Mouse (Mus musculus) frontal cortex, postnatal 10 days (tissue): ENCODE data around the gene Gas2l1.

ENCODE experiments used
- DNase-seq, 2 experiments: peaks; one replicate each; pipeline ENCODE4 v3.0.0; 2022; ENCODE audit warnings: low spot score in 2 of 2, mixed read lengths in 1 of 2

Gas2l1 gene

GRCm38 (mm10) chr11:5064282-5065055 is 658 bp downstream of the Gas2l1 start:
- DNase-seq: no peak

- DNase-seq: no peak
Observed at GRCm38 (mm10) chr11:5063561-5064281, 1.4 kb downstream of the Gas2l1 start.

GRCm38 (mm10) chr11:5062860-5063505 is 2.1 kb downstream of the Gas2l1 start:
- DNase-seq: no peak

- DNase-seq: peak in 1 of 2 experiments; percentile 53
Observed at GRCm38 (mm10) chr11:5062326-5062725, 2.8 kb downstream of the Gas2l1 start.

- DNase-seq: peak; percentile 90
Observed at GRCm38 (mm10) chr11:5061413-5062139, 3.6 kb downstream of the Gas2l1 start.

GRCm38 (mm10) chr11:5060756-5061412 is 4.2 kb downstream of the Gas2l1 start:
- DNase-seq: peak in 1 of 2 experiments; percentile 33

- peak; percentile 44 to 59 for DNase-seq
Observed at GRCm38 (mm10) chr11:5059704-5060156, 5.4 kb downstream of the Gas2l1 start.

GRCm38 (mm10) chr11:5059230-5059629 is 5.9 kb downstream of the Gas2l1 start:
- no peak for DNase-seq

- DNase-seq: no peak
Observed at GRCm38 (mm10) chr11:5058783-5059182, 6.3 kb downstream of the Gas2l1 start.

GRCm38 (mm10) chr11:5057856-5058641 is 7.1 kb downstream of the Gas2l1 start, which contains the start of gene Rasl10a:
Gene Rasl10a (plus strand): TSS chr11:5058128.
- DNase-seq: peak in 1 of 2 experiments; percentile 38

- DNase-seq: no peak
Observed at GRCm38 (mm10) chr11:5057541-5057855, 7.6 kb downstream of the Gas2l1 start.

GRCm38 (mm10) chr11:5057064-5057463 is 8.1 kb downstream of the Gas2l1 start:
- DNase-seq: no peak

- no peak for DNase-seq
Observed at GRCm38 (mm10) chr11:5055945-5056938, 8.9 kb downstream of the Gas2l1 start.

GRCm38 (mm10) chr11:5054874-5055273 is 10.3 kb downstream of the Gas2l1 start:
- no peak for DNase-seq

- no peak for DNase-seq
Observed at GRCm38 (mm10) chr11:5054151-5054550, 11.0 kb downstream of the Gas2l1 start.

GRCm38 (mm10) chr11:5052200-5052854 is 12.8 kb downstream of the Gas2l1 start:
- no peak for DNase-seq

- DNase-seq: no peak
Observed at GRCm38 (mm10) chr11:5051629-5052028, 13.5 kb downstream of the Gas2l1 start.

- DNase-seq: no peak
Observed at GRCm38 (mm10) chr11:5046321-5046926, 18.7 kb downstream of the Gas2l1 start.
